Mouse (Mus musculus) cerebellum, postnatal 25 days (tissue): Measurements from ENCODE around the gene Ryr2.
A peak's percentile ranks its signal among the peaks of the same experiment; 100 is the strongest.

Experiments
- DNase-seq, 2 experiments: peaks; one replicate each; pipeline ENCODE4 v3.0.0; 2021; ENCODE audit warnings: mixed read lengths in 2 of 2

The Ryr2 gene

DNA sequence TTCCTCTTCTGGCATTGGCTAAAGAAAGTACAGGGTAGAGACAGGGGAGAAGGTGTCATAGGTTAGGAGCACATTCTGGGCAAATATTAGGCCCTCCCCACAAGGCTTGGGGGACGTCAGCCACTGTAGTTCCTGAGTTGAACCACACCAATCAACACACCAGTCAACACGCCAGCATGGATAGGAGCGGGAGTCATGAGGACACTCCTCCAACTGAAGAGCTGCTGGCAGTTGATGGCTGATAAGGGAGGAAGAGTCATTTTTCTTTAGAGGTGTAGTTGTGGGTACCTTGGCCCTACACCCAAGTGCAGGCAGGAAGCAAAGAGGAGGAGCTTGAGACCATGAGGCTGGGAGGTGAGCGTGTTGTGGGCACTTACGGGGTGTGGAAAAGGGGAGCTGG is 13.6 kb downstream of the Ryr2 start:
- DNase-seq = no peak

DNA sequence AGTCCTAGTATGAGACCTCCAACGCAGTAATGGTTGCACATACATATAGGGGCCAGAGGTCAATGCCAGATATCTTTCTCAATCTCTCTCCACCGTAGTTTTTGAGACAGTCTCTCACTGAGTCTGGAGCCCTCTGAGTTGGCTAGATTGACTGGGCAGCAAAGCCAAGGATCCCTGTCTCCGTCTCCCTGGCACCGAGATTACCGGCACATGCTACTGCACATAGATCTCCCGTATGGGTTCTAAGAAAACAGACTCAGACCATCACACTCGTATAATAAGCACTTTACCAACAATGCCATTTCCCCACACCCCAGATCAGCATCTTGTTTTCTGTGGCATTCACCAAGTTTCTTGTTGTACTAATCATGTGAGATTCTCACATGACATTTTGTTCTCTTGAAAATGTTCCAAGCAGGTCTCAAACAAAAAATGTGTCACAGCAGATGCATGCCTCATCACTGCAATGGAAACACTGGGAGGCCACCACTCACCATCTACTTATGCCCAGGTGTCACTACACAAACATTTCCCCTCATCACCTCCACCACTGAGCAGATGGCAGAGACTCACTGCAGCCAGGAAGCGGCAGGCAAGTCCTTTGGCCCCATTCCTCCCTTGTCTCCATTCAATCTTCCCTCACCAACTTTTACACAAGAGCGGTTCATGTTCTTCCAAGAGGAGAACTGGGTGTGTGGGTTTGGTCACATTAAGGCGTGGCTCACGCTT is 14.2 kb downstream of the Ryr2 start:
- DNase-seq = peak; percentile 63 to 65

DNA sequence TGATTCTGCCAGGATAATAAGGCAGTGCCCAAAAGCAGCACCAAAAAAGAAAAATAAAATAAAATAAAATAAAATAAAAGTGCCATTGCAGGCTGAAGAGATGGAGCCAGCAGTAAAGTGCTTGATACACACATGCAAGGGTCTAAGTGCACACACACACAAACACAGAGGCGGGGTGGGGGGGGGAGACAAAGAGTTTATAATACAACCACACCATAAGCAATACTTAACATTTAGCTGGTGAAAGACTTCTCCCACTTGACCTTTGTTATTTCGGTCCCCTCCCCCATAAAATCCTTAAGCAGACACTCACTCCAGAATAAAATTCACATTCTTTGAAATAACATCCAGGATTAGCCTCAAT is 22.7 kb downstream of the Ryr2 start:
- DNase-seq = no peak

DNA sequence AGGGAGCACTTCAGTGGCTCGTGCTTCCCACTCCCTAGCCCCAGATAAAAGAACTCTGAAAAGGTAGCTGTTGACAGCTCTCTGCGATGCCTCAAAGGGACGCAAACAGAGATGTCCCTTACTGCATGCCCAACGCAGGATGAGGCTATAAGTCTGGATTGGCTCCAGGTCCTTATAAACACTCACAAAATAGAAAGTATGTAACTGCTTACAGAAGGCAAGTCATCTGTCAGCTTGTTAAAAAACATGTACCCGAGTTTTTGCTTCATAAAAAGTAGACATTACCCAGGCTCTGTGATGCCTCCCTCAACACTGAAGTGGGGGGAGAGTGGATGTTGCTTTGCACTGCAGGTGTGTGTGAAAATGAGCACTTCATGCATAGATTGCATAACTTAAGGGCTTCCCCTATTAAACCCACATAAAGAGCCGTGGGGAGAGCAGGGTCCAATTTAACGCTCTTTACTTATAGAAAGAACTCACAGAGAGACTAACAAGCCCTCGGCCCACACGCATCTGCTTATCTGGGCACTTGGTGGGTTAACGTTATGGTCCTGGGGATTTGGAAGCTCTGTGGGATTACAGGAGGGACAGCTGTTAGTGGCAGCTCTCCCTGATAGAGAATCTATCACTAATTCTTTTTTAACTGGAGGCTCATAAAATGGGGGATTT is 23.2 kb downstream of the Ryr2 start:
- no peak for DNase-seq

DNA sequence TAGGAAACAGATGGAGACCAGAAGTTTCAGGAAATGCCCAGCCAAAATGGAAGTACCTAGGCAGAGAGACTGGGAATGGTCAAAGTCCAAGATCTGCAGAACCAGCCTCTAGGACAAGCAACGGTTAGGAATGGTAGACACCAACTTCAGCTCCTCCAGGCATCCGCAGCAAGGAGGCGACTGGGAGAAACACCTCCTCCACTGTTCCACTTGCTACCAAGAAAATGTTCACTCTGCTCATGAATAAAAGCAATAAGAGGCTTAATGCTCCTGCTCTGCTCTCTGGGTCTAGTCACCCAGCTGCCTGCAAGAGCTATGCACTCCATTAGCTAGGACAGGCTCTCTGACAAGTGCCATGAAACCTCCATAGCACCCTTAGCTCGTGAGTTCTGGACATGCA is 26.2 kb downstream of the Ryr2 start:
- DNase-seq = no peak

DNA sequence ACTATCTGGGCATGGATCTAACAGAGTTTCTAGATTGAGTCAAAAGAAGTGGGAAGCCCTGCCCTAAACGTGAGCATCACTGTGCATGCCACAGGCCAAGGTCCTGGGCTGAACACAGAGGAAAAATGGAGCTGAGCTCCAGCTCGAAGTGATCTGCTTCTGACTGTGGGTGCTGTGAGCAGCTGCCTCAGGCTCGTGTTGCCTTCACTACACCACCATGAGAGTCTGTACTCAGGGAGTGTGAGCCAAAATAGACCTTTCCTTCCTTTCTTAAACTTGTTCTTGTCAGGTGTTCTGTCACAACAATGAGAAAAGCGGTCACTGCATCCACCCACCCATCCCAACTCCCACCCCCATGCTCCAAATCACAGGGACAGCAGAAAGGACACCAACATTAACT is 27.2 kb downstream of the Ryr2 start:
- DNase-seq = no peak

DNA sequence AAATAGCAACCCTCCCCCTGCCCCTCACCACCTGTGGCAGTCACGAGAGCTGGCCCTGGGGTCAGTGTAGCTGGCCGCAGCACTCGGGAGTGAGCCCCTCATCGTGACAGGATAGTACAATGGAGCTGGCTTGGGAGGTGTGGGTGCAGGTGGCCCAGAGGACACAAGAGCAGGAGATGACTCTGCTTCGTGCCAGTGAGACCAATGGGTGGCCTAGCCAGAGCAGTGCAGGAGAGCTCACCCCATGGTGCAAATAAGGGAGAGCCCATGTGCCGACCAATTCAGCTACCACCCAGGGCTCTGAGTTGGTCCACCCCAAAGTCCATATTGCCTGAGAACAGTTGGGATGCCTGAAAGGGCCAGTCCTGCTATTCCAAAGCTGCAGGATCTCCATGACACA is 31.8 kb downstream of the Ryr2 start:
- DNase-seq = no peak

DNA sequence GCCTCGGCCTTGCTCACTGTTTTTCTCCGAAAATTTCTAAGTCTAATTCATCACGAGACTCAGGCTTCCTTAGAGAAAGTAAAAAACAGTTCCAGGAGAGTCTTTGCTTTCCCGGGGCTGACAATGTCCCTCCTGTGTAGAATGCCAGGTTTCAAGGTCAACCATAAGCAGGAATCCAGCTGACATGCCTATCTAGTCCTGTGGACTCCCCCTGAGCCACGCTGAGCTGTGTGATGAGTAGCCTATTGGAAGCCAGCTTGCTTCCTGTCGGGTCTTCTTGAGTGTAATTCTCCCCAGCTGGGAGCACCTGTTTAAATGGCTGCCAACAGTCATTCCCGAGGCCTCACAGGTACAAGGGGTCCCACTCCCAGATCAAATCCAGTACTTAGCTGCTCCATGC is 34.2 kb downstream of the Ryr2 start:
- DNase-seq = no peak

DNA sequence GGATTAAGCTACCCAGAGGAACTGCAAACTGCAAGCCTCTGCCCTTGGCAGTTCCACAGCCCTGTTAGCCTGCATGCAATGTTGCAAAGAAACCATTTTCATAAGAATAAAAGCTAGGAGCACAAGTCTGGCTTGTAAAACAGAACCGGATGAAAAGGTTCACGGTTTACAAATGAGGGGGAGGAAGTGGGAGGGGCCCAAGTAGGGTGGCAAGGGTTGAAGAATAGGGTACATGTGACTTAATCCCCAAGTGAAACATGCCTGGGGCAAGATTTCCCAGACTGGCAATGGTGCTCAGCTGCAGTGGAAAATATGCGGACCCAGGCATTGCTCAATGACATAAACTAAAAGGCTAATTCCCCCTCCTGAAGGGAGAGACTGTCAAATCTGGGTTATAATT is 34.6 kb downstream of the Ryr2 start:
- DNase-seq = no peak

DNA sequence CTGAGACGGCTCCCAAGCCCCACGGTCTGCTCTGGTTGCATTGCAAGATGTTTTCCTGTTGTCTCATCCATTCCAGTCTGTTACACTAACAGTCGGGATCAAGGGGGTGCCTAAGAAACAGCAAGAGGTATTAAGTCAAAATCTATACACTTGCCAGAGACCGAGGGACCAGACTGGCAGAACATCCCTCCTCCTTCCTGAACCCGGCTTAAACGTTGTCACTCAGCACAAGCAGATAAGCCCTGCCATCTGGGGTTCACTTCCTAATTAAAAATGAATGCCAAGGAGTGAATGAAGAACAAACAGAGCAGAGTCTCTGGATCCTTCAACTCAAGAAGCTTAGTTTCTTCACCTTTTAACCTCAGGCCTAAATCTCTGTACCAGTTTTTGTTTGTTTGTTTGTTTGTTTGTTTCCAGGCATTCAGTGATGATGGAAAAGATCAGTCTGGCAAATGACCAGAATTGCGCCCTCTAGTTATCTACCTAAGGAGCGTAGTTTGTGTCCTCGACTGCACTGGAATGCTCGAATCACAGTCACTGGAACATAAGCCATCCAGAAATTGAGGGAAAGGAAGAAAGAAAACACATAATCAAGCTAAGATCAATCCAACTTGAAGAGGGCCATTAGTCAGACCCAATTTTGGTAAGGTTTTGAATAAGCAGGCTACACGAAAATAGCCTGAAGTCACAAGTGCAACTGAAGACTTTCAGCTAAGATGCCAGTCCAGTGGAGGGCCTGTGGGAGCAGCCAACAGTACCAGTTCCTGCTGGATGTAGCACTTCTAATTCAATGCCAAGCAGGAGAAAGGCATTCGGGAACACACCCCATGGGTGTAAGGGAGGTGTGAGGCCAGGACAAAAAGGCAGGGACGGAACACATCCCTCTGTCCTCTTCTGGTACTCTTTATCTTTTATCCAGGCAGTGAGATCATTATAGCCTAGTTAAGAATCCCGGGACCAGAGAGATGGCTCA is 36.3 kb downstream of the Ryr2 start:
- DNase-seq = peak in 1 of 2 experiments; percentile 48

DNA sequence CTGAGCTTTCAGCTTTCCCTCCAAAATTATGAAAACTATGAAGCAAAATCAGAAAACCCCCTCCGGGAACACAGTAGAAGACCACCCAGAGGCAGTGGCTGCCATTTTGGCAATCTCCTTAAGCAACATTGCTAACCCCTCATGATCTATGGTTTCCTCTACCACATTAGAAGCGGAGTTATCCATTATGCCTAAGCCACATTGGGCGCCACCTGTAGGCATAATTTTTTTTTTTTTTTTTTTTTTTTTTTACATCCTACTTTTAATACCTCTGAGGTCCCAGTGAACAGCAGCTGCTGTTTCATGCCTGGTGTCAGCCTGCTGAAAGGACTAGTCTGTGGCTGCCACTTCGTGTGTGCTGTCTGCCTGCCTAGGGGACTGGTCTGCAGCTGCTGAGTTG is 42.2 kb downstream of the Ryr2 start:
- DNase-seq = no peak

DNA sequence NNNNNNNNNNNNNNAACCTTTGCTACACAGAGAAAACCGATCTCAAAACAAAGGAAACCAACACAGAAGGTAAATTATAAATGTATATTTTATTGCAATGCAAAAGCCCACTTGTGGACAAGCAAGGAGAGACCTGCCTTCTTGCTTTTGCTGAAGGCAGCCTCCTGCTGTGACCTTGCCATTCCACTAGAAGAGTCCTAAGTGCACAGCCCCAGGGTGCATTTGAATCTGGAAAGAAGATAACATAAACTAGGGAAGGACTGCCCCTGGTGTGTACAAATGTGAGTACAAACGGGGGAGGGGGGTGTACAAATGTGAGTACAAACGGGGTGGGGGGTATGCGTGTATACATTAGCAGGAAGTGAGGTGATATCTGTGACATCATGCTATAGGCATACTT is 43.2 kb downstream of the Ryr2 start:
- DNase-seq = no peak

DNA sequence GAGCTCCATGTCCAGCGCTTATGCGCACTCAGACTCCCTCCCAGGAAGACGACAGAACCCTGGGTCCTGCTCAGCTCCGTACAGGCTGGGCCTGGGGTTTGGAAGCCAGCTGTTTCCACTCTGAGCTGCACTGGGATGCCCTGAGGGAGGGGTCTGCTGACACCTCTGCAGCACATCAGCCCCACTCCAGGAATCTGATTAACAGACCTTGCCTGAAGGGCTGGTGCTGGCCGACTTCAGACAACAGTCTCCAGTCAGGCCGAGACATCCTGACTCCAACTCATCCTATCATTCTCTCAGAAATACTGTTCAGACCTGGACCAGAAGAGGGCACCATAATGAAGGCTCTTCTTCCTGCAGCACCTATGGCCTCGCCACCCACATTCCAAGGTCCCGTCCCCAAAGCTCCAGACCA is 49.4 kb downstream of the Ryr2 start:
- peak in 1 of 2 experiments; percentile 65 for DNase-seq

DNA sequence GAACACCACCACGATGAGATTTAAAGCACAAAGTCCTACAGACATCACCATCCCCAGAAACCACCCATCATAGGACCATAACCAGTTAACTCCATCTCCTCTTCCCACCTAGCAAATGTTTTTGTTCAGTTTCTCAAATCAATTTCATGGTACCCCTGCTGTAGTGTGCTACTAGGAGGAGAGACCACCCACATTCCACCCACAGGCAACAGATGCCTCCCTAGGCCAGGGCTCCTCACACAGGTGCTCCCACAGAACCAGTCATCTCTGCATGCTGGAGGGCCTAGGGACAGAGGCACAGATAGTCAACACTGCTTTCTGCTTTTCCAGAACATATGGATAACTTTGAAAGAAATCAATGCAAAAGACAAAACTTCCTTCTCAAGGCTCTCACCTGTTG is 50.8 kb downstream of the Ryr2 start:
- no peak for DNase-seq

DNA sequence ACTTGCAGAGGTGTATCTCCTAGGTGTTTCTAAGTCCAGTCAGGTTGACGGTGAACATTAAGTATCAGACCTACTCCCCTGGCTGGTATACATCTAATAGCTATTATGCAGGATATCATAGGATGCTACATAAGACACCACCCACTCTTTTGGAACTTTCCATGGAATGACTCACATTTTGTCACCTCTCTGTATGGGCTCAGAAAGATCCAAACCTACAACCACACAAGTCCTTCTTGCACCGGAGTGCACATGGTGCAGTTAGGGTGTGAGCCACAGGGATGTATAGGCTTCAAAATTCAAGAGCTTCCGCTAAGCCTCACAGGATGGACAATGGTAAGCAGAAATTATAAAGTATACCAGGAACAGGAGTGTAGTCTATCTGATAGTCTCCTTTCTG is 52.8 kb downstream of the Ryr2 start:
- DNase-seq = no peak

DNA sequence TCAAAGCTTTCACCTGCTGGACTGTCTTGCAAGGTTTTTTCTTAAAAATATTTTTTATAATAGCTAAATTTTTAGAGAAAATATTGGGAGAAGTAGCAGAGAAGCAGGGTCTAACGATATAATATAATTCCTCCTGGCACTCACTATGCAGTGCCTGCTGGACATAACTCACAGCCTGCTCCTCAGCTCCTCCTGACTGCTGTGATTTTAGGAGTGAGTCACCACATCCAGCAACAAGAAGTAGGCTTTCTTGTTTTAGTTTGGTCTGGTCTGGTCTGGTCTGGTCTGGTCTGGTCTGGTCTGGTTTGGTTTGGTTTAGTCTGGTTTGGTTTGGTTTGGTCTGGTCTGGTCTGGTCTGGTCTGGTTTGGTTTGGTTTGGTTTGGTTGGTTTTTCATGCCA is 55.9 kb downstream of the Ryr2 start:
- DNase-seq = no peak

DNA sequence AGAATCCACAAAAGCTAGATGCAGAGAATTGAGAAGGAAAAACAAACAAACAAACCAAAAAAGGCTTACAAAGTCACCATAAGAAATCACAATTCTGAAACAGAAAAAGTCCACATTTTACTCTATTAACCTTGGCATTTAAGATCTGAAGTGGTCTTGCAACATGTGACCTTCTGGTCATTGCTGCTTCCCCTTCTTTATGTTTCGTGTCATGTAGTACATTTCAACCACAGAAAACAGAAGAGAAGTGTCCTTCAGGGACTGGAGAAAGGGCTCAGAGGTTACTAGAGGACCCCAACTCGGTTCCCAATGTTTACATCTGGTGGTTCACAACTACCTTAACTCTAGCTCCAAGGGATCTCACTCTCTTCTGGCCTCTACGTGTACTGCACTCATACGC is 59.7 kb downstream of the Ryr2 start:
- no peak for DNase-seq

DNA sequence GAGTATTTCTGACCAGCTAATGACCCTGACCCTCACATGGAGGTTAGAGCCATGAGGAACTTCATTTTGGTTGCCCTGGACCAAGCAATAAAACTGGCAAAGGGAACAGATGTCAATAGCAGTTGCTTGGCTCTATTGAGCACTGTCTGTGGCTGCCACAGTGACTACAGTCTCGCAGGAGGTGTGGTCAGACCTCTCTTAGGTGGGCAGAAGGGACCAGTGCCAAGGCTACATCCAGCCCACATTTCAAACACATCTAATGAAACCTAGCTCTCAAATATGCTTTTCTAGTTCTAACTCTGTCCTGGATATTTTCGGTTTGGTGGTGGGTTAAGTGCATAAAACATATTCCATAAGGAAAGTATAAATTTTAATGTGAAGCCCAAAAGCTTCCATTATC is 62.0 kb downstream of the Ryr2 start:
- DNase-seq = no peak

DNA sequence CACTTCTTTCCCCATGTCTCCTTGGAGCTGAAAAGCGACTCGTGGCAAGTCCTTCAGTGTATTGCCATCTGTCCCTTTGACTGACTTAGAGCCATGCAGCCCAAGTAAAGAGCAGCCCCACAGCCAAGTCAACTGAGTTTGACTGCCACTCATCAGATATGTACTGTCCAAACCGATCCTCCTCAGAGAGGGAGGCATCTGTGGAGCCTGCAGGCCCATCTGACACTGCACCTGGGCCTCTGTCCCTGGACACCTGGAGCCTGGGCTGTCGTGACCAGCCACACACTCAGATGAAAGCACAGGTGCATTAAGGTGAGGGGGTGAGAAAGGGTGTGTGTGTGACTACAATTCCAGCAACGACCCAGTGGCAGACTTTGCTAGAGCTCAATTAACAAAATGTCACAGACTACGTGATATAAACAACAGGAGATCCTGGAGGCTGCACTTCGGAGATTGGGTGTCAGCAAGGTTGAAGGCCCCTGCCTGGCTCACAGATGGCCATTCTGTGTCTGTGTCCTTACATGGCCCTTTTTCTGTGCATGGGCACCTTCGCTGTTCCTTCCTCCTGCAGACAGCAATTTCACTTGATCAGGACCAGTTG is 63.8 kb downstream of the Ryr2 start:
- DNase-seq = peak; percentile 82 to 84

DNA sequence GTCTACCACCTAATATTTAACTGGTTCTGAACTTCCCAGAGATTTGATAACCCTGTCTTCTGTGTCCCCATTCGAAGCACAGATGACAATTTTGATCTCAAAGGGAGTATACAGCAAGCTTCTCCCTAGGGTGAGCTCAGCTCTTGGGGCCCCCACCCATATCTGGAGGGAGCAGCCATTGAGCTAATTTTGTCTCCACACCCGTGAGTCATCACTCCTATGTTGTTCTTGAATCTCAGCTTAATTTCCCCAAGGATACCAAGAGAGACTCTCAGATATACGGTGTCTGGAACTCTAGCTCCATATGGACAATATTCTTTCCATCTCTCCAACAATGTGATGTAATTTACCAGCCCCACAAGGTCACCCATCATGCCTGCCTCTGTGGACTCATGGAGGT is 66.8 kb downstream of the Ryr2 start:
- DNase-seq = no peak

DNA sequence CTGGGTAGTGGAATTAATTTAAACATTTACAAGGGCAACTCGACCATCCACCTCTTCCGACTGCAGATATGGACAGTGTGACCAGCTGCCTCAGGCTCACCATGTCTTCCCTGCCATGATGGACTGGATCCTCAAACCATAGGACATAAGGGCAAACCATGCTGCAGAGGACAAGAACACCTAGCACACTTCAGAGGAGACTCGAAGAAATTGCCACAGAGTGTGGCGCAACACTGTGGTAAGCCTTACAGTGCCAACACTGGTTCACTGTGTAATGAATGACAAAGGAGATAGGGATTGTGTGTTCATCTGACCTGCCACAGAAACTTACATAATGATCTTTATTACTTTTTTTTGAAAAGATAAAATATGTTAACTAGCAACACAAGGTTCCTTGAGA is 68.1 kb downstream of the Ryr2 start:
- no peak for DNase-seq

DNA sequence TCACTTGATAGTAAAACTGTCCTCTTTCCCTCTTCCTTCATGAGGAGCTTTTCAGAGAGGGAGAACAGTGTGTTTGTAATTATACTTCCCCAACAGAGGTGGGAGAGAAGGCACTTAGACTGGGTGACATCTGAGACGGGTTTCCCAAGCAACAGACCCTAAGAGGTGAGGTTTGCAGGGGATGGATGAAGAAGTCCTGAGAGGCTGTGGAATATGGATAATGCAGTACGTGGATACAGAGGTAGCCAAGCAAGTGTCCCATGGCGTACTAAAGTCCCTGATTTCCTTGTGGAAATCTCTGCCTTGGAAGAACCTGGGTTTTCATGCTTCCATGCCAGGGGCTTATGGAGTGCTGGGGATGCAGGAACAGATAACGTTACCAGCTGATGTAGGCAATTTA is 69.5 kb downstream of the Ryr2 start:
- no peak for DNase-seq

DNA sequence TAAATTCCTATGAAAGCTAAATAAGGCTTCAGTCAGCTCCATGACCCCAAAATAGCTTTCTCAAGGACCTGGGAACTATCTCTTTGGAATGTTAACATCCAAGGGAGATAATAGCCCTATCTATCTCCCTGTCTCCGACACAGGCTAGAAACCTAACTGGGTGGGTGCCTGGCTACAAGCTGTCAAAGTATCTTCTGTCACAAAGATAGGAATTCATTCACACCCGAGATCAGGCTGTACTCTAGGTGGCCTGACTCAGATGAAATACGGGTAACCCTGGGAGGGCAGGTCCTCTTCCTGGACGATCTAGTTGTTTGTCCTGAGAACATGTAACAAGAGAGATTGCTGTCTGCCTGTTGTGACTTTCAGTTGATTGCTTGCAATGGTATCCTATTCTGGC is 69.9 kb downstream of the Ryr2 start:
- no peak for DNase-seq
